8 mouse cellular contexts compared by ENCODE assay signal in genomic region chr3:153835455-153836086, GRCm38 (mm10). TPM values are rescaled to one million over a fixed set of nuclear protein-coding genes. Genes with fewer than 3 reads are reported as not detected.
A peak's percentile ranks its signal among the peaks of the same experiment; 100 is the strongest.
DNase-seq lines count a peak whose midpoint lies in the region; ATAC-seq and TF ChIP-seq lines count a peak whose summit lies in the region.

No protein-coding gene starts in this region.

- 56% methylated on average over 7 of the region's 7 CpGs for WGBS in forebrain, embryonic 13.5 days
- WGBS in lung, embryonic 16.5 days: 57% methylated on average over 7 of the region's 7 CpGs

- no peak overlapping the region for H3K4me2 ChIP-seq in forebrain, embryonic 13.5 days
- no peak overlapping the region for H3K4me2 ChIP-seq in lung, embryonic 16.5 days (ENCODE audit: low read depth, low read length)

- peaks cover 10% of the 10 kb centered on the region for H3K9me3 ChIP-seq in G1E (replicated peaks)
- H3K9me3 ChIP-seq in forebrain, embryonic 13.5 days (replicated peaks): no peaks in the 10 kb centered on the region
- H3K9me3 ChIP-seq in lung, embryonic 16.5 days (ENCODE audit: control insufficient read depth, low read length): no peaks in the 10 kb centered on the region

- intact Hi-C loops in heart, postnatal 36 days (cut with DNase I): no loop called here

- TF ChIP-seq CTCF in G1E (IDR thresholded peaks at IDR 0.05; ENCODE audit: low read depth, low read length): peak; percentile 79

- no peak for DNase-seq in G1E (ENCODE audit: low spot score)
- peak; percentile 76 for DNase-seq in c-Kit-negative CD71-positive TER-119-positive erythroid progenitor cells, embryonic 14.5 days (ENCODE audit: low read depth, low spot score)
- peak; percentile 51 to 63 for DNase-seq in heart, postnatal 36 days
- DNase-seq in layer of hippocampus, adult 9-11 months: peak; percentile 38
- DNase-seq in right cerebral cortex, adult 2 months (ENCODE audit: low spot score in 2 of 2): peak; percentile 32 to 40
- peak; percentile 37 to 68 for DNase-seq in urinary bladder, postnatal 36 days (ENCODE audit: low spot score in 2 of 2)

- H3K27me3 ChIP-seq in G1E (ENCODE audit: insufficient read depth, low read length): no peaks in the 10 kb centered on the region
- H3K27me3 ChIP-seq in forebrain, embryonic 13.5 days: no peaks in the 10 kb centered on the region
- no peaks in the 10 kb centered on the region for H3K27me3 ChIP-seq in lung, embryonic 16.5 days (ENCODE audit: control insufficient read depth, insufficient read depth, low read depth, low read length)

- ATAC-seq in G1E (ENCODE audit: extremely low read depth, insufficient number of reproducible peaks, low FRiP score, poor library complexity, severe bottlenecking): peak; percentile 66; the same call in 1 of the 2 replicates
- ATAC-seq in forebrain, embryonic 13.5 days: peak; percentile 62; the same call in 1 of the 2 replicates
- peak; percentile 72 for ATAC-seq in lung, embryonic 16.5 days (ENCODE audit: low read depth)

- peak overlapping the region; percentile 24; the same call in 1 of the 2 replicates for H3K4me3 ChIP-seq in G1E (ENCODE audit: low read depth, low read length)
- no peak overlapping the region for H3K4me3 ChIP-seq in forebrain, embryonic 13.5 days
- no peak overlapping the region for H3K4me3 ChIP-seq in lung, embryonic 16.5 days (ENCODE audit: low read length)

- peaks cover 50% of the 10 kb centered on the region for H3K4me1 ChIP-seq in G1E (ENCODE audit: insufficient read depth, low read depth, low read length)
- no peaks in the 10 kb centered on the region for H3K4me1 ChIP-seq in forebrain, embryonic 13.5 days
- H3K4me1 ChIP-seq in lung, embryonic 16.5 days (replicated peaks; ENCODE audit: control insufficient read depth, insufficient read depth, low read length): no peaks in the 10 kb centered on the region

- H3K9ac ChIP-seq in forebrain, embryonic 13.5 days: no peak overlapping the region
- H3K9ac ChIP-seq in lung, embryonic 16.5 days (ENCODE audit: low read length): no peak overlapping the region

- no peak overlapping the region for H3K27ac ChIP-seq in forebrain, embryonic 13.5 days
- no peak overlapping the region for H3K27ac ChIP-seq in lung, embryonic 16.5 days (ENCODE audit: low read length)

- no peaks in the 10 kb centered on the region for H3K36me3 ChIP-seq in G1E (replicated peaks)
- no peaks in the 10 kb centered on the region for H3K36me3 ChIP-seq in forebrain, embryonic 13.5 days (ENCODE audit: poor library complexity, severe bottlenecking)
- H3K36me3 ChIP-seq in lung, embryonic 16.5 days (ENCODE audit: control insufficient read depth, insufficient read depth, low read length): no peaks in the 10 kb centered on the region

RNA-seq across cellular contexts. Expression of gene Asb17, which starts 8.4 kb away (rescaled TPM):
- total RNA-seq in G1E (2014; fragmentation: Nextera tagmentation) (3.1 and 5.5 TPM in 2 replicates), G1E (2017) (2.8 and 3.1 TPM in 2 replicates)
- polyA plus RNA-seq in G1E (2012): 0.08 TPM in 1 of 2 replicates, not detected in the other
- not detected in 2 replicates for polyA plus RNA-seq in forebrain, embryonic 13.5 days (2015; fragmentation: Nextera tagmentation; extraction: Ambion mirVana)
- not detected for total RNA-seq in heart, postnatal 36 days (2021)
- 0.09 TPM in 1 of 2 replicates, not detected in the other for polyA plus RNA-seq in lung, embryonic 16.5 days (2015; fragmentation: Nextera tagmentation; extraction: Ambion mirVana)
